In genomic region chr9:107701594-107701993, GRCm38 (mm10) we compare ENCODE assay signal across 8 mouse cellular contexts. TPM values are rescaled to one million over a fixed set of nuclear protein-coding genes. Genes with fewer than 3 reads are reported as not detected.
DNase-seq lines count a peak whose midpoint lies in the region; ATAC-seq lines count a peak whose summit lies in the region.

No protein-coding gene starts in this region.

- ATAC-seq in frontal cortex, adult (ENCODE audit: low TSS enrichment): peak; percentile 68
- no peak for ATAC-seq in hindbrain, embryonic 15.5 days (ENCODE audit: low FRiP score, low read depth)
- ATAC-seq in midbrain, embryonic 15.5 days (replicated peaks): no peak

- 52% methylated on average over 12 of the region's 12 CpGs for WGBS in hindbrain, embryonic 15.5 days
- WGBS in midbrain, embryonic 15.5 days: 58% methylated on average over 12 of the region's 12 CpGs

- no peak overlapping the region for H3K4me3 ChIP-seq in hindbrain, embryonic 15.5 days
- no peak overlapping the region for H3K4me3 ChIP-seq in midbrain, embryonic 15.5 days

- 0 out of 2 replicates have a peak, but pooled peaks cover 8% of the 10 kb centered on the region for H3K36me3 ChIP-seq in hindbrain, embryonic 15.5 days
- H3K36me3 ChIP-seq in midbrain, embryonic 15.5 days (replicated peaks): no peaks in the 10 kb centered on the region; the same call in 1 of the 2 replicates

- H3K4me1 ChIP-seq in hindbrain, embryonic 15.5 days (replicated peaks): peaks cover 93% of the 10 kb centered on the region
- peaks cover 89% of the 10 kb centered on the region for H3K4me1 ChIP-seq in midbrain, embryonic 15.5 days

- H3K27ac ChIP-seq in hindbrain, embryonic 15.5 days (replicated peaks): peak overlapping the region; percentile 16
- peak overlapping the region; percentile 39; the same call in 1 of the 2 replicates for H3K27ac ChIP-seq in midbrain, embryonic 15.5 days

- no peak overlapping the region for H3K4me2 ChIP-seq in hindbrain, embryonic 15.5 days
- no peak overlapping the region for H3K4me2 ChIP-seq in midbrain, embryonic 15.5 days

- peak; percentile 70 for DNase-seq in layer of hippocampus, adult 11-12 months (ENCODE audit: low spot score)
- no peak for DNase-seq in layer of hippocampus, adult 9-10 months (ENCODE audit: low spot score)
- DNase-seq in left cerebral cortex, adult 18-20 months (ENCODE audit: low spot score in 2 of 2): peak; percentile 79 to 80
- peak; percentile 84 to 88 for DNase-seq in urinary bladder, postnatal 36 days (ENCODE audit: low spot score in 2 of 2)
- no peak for DNase-seq in embryo, embryonic 10 days (ENCODE audit: low spot score)

- no peaks in the 10 kb centered on the region for H3K9me3 ChIP-seq in hindbrain, embryonic 15.5 days
- H3K9me3 ChIP-seq in midbrain, embryonic 15.5 days: no peaks in the 10 kb centered on the region

- H3K27me3 ChIP-seq in hindbrain, embryonic 15.5 days: no peaks in the 10 kb centered on the region
- H3K27me3 ChIP-seq in midbrain, embryonic 15.5 days (replicated peaks): no peaks in the 10 kb centered on the region

- no peak overlapping the region for H3K9ac ChIP-seq in hindbrain, embryonic 15.5 days
- H3K9ac ChIP-seq in midbrain, embryonic 15.5 days: no peak overlapping the region

RNA-seq across cellular contexts. Expression of gene Sema3f, which starts 8.7 kb away (rescaled TPM):
- polyA plus RNA-seq in hindbrain, embryonic 15.5 days (2015; fragmentation: Nextera tagmentation; extraction: Ambion mirVana): 14.0 and 18.5 TPM in 2 replicates
- total RNA-seq in left cerebral cortex, adult 18-20 months (2021): 10 to 100 TPM; 13.1 to 13.9 TPM
- polyA plus RNA-seq in midbrain, embryonic 15.5 days (2015; fragmentation: Nextera tagmentation; extraction: Ambion mirVana): 26.0 and 31.2 TPM in 2 replicates

RNA-seq across cellular contexts. Expression of gene Gnat1, which starts 22.1 kb away (rescaled TPM):
- 2.0 and 3.6 TPM in 2 replicates for polyA plus RNA-seq in hindbrain, embryonic 15.5 days (2015; fragmentation: Nextera tagmentation; extraction: Ambion mirVana)
- total RNA-seq in left cerebral cortex, adult 18-20 months (2021): under 1 TPM; 0.35 to 0.73 TPM
- polyA plus RNA-seq in midbrain, embryonic 15.5 days (2015; fragmentation: Nextera tagmentation; extraction: Ambion mirVana): 2.1 and 2.2 TPM in 2 replicates

RNA-seq across cellular contexts. Expression of gene Slc38a3, which starts 32.3 kb away (rescaled TPM):
- polyA plus RNA-seq in hindbrain, embryonic 15.5 days (2015; fragmentation: Nextera tagmentation; extraction: Ambion mirVana): 41.4 and 43.3 TPM in 2 replicates
- total RNA-seq in left cerebral cortex, adult 18-20 months (2021): 10 to 100 TPM; 66.6 to 84.4 TPM
- 31.8 and 40.4 TPM in 2 replicates for polyA plus RNA-seq in midbrain, embryonic 15.5 days (2015; fragmentation: Nextera tagmentation; extraction: Ambion mirVana)

Comparison
In these comparisons a context has a peak if more than half of its experiments do, and no peak if none do; other contexts are left out.
1. DNase-seq: peak in layer of hippocampus, adult 11-12 months (single experiment), left cerebral cortex, adult 18-20 months (2 of 2) and urinary bladder, postnatal 36 days (2 of 2); none in layer of hippocampus, adult 9-10 months (single experiment) and embryo, embryonic 10 days (single experiment).